Mouse (Mus musculus) forebrain, embryonic 16.5 days (tissue): ENCODE data around the gene Metap2. TPM values are rescaled to one million over a fixed set of nuclear protein-coding genes. Genes with fewer than 3 reads are reported as not detected.

Source experiments
- ATAC-seq: fragments of 200-750 bp; cut with Nextera tagmentation; 2 replicates; pipeline ENCODE4 v1.8.0; 2017; ENCODE audit warnings: mild to moderate bottlenecking, moderate library complexity
- H3K27ac ChIP-seq: fragments of 300-500 bp; sonication (generic); 2 replicates; pipeline ENCODE4 v1.5.1; 2014; ENCODE audit warnings: low read length, control low read depth
- H3K27me3 ChIP-seq: fragments of 300-500 bp; sonication (generic); replicated peaks from 2 replicates; pipeline ENCODE4 v1.6.1; 2014; ENCODE audit warnings: low read length; ENCODE audit not compliant: control insufficient read depth, insufficient read depth
- H3K36me3 ChIP-seq: fragments of 300-500 bp; sonication (generic); 2 replicates; pipeline ENCODE4 v1.6.1; 2014; ENCODE audit not compliant: control insufficient read depth, insufficient read depth
- H3K4me1 ChIP-seq: fragments of 300-500 bp; sonication (generic); replicated peaks from 2 replicates; pipeline ENCODE4 v1.6.1; 2014; ENCODE audit warnings: low read length; ENCODE audit not compliant: control insufficient read depth, insufficient read depth
- H3K4me2 ChIP-seq: fragments of 300-500 bp; sonication (generic); 2 replicates; pipeline ENCODE4 v1.6.1; 2014; ENCODE audit warnings: mild to moderate bottlenecking, low read length, control low read depth
- H3K4me3 ChIP-seq: fragments of 300-500 bp; sonication (generic); replicated peaks from 2 replicates; pipeline ENCODE4 v1.5.1; 2014; ENCODE audit warnings: mild to moderate bottlenecking, low read length, control low read depth
- H3K9ac ChIP-seq: fragments of 300-500 bp; sonication (generic); replicated peaks from 2 replicates; pipeline ENCODE4 v1.6.1; 2014; ENCODE audit warnings: low read depth, low read length, control low read depth
- H3K9me3 ChIP-seq: fragments of 300-500 bp; sonication (generic); 2 replicates; pipeline ENCODE4 v1.6.1; 2016; ENCODE audit warnings: low read length; ENCODE audit not compliant: control insufficient read depth
- WGBS: fragments of 180-500 bp; shearing (Covaris S2); extraction: QIAGEN DNeasy Blood & Tissue Kit; methylation state at CpG from one replicate; pipeline ENCODE4 v1.1.7; 2014; 5-methylcytosine and 5-hydroxymethylcytosine counted together
- polyA plus RNA-seq: library from polyadenylated mRNA; unstranded; fragments of >200 nt; fragmentation: Nextera tagmentation; extraction: Ambion mirVana; gene quantifications from 2 replicates; pipeline ENCODE4 v1.2.1, GENCODE M21; 2015

Metap2 gene
- polyA plus RNA-seq, 1 experiment from 2014 or later, result 147 TPM

- Histone ChIP-seq H3K27me3 (no peaks in the 10 kb centered on the region), H3K9me3 (no peaks in the 10 kb centered on the region; the same call in 1 of the 2 replicates), H3K36me3 (no peaks in the 10 kb centered on the region), H3K4me3 (no peak overlapping the region), H3K4me2 (no peak overlapping the region), H3K27ac (no peak overlapping the region), H3K4me1 (peaks cover 5% of the 10 kb centered on the region), H3K9ac (no peak overlapping the region)
- no peak for ATAC-seq
- WGBS, result 82% methylated on average over 5 of the region's 5 CpGs
Measured at GRCm38 (mm10) chr10:93932020-93932419, 35.1 kb upstream of the Metap2 start.

GRCm38 (mm10) chr10:93931431-93931830 is 34.5 kb upstream of the Metap2 start:
- Histone ChIP-seq H3K9me3 (no peaks in the 10 kb centered on the region; the same call in 1 of the 2 replicates), H3K27me3 (no peaks in the 10 kb centered on the region), H3K4me1 (peaks cover 5% of the 10 kb centered on the region), H3K9ac (no peak overlapping the region), H3K4me3 (no peak overlapping the region), H3K27ac (no peak overlapping the region), H3K4me2 (no peak overlapping the region), H3K36me3 (no peaks in the 10 kb centered on the region)
- 79% methylated on average over 9 of the region's 9 CpGs for WGBS
- no peak for ATAC-seq

GRCm38 (mm10) chr10:93930236-93930824 is 33.4 kb upstream of the Metap2 start:
- H3K4me1 ChIP-seq, result peaks cover 5% of the 10 kb centered on the region
- no peak for ATAC-seq
- no peaks in the 10 kb centered on the region for H3K36me3 ChIP-seq
- no peak overlapping the region for H3K4me2 ChIP-seq
- H3K27me3 ChIP-seq, result no peaks in the 10 kb centered on the region
- no peaks in the 10 kb centered on the region; the same call in 1 of the 2 replicates for H3K9me3 ChIP-seq
- 81% methylated on average over 4 of the region's 4 CpGs for WGBS
- no peak overlapping the region for H3K9ac ChIP-seq
- H3K27ac ChIP-seq, result no peak overlapping the region
- no peak overlapping the region for H3K4me3 ChIP-seq

- no peak overlapping the region for H3K4me2 ChIP-seq
- no peak overlapping the region for H3K27ac ChIP-seq
- WGBS, result 77% methylated on average over 5 of the region's 5 CpGs
- H3K4me3 ChIP-seq, result no peak overlapping the region
- H3K36me3 ChIP-seq, result no peaks in the 10 kb centered on the region
- ATAC-seq, result no peak
- H3K27me3 ChIP-seq, result no peaks in the 10 kb centered on the region
- no peak overlapping the region for H3K9ac ChIP-seq
- no peaks in the 10 kb centered on the region for H3K4me1 ChIP-seq
- no peaks in the 10 kb centered on the region; the same call in 1 of the 2 replicates for H3K9me3 ChIP-seq
Measured at GRCm38 (mm10) chr10:93924666-93925065, 27.8 kb upstream of the Metap2 start.

GRCm38 (mm10) chr10:93921160-93921559 is 24.3 kb upstream of the Metap2 start:
- H3K4me1 ChIP-seq, result peaks cover 9% of the 10 kb centered on the region
- no peak overlapping the region for H3K4me3 ChIP-seq
- ATAC-seq, result no peak
- H3K36me3 ChIP-seq, result no peaks in the 10 kb centered on the region
- H3K27ac ChIP-seq, result no peak overlapping the region
- WGBS, result 90% methylated on average over 4 of the region's 4 CpGs
- H3K27me3 ChIP-seq, result no peaks in the 10 kb centered on the region
- no peak overlapping the region for H3K4me2 ChIP-seq
- H3K9me3 ChIP-seq, result no peaks in the 10 kb centered on the region
- no peak overlapping the region for H3K9ac ChIP-seq

GRCm38 (mm10) chr10:93919227-93919626 is 22.3 kb upstream of the Metap2 start:
- H3K4me1 ChIP-seq, result peaks cover 16% of the 10 kb centered on the region
- no peak for ATAC-seq
- no peaks in the 10 kb centered on the region for H3K36me3 ChIP-seq
- no peaks in the 10 kb centered on the region for H3K9me3 ChIP-seq
- H3K4me2 ChIP-seq, result 0 out of 2 replicates have a peak overlapping the region, but pooled peaks have one; percentile 9
- no peak overlapping the region for H3K4me3 ChIP-seq
- H3K27me3 ChIP-seq, result no peaks in the 10 kb centered on the region
- WGBS, result 56% methylated on average over 13 of the region's 13 CpGs
- H3K27ac ChIP-seq, result no peak overlapping the region
- no peak overlapping the region for H3K9ac ChIP-seq

- Histone ChIP-seq H3K4me3 (no peak overlapping the region), H3K36me3 (no peaks in the 10 kb centered on the region), H3K4me1 (peaks cover 16% of the 10 kb centered on the region), H3K4me2 (0 out of 2 replicates have a peak overlapping the region, but pooled peaks have one; percentile 9), H3K27me3 (no peaks in the 10 kb centered on the region), H3K9me3 (no peaks in the 10 kb centered on the region), H3K9ac (no peak overlapping the region), H3K27ac (no peak overlapping the region)
- ATAC-seq, result no peak
- whole genome bisulfite sequencing, result 26% methylated on average over 6 of the region's 6 CpGs
Measured at GRCm38 (mm10) chr10:93918701-93919100, 21.8 kb upstream of the Metap2 start.

GRCm38 (mm10) chr10:93918087-93918486 is 21.2 kb upstream of the Metap2 start:
- H3K27ac ChIP-seq, result no peak overlapping the region
- no peak overlapping the region for H3K4me3 ChIP-seq
- ATAC-seq, result no peak
- 90% methylated on average over 2 of the region's 2 CpGs for WGBS
- 0 out of 2 replicates have a peak, but pooled peaks cover under 1% of the 10 kb centered on the region for H3K27me3 ChIP-seq
- H3K4me2 ChIP-seq, result no peak overlapping the region
- H3K9ac ChIP-seq, result no peak overlapping the region
- H3K9me3 ChIP-seq, result no peaks in the 10 kb centered on the region
- H3K4me1 ChIP-seq, result peaks cover 16% of the 10 kb centered on the region
- H3K36me3 ChIP-seq, result no peaks in the 10 kb centered on the region

- Histone ChIP-seq H3K4me2 (no peak overlapping the region), H3K4me3 (no peak overlapping the region), H3K9ac (no peak overlapping the region), H3K27ac (no peak overlapping the region), H3K9me3 (no peaks in the 10 kb centered on the region), H3K36me3 (no peaks in the 10 kb centered on the region), H3K4me1 (peaks cover 16% of the 10 kb centered on the region), H3K27me3 (0 out of 2 replicates have a peak, but pooled peaks cover 2% of the 10 kb centered on the region)
- ATAC-seq, result no peak
- 87% methylated on average over 2 of the region's 2 CpGs for WGBS
Measured at GRCm38 (mm10) chr10:93916778-93917177, 19.9 kb upstream of the Metap2 start.
